Mouse (Mus musculus): ENCODE results near the gene Mbd4. TPM values are rescaled to one million over a fixed set of nuclear protein-coding genes. Genes with fewer than 3 reads are reported as not detected.
A peak's percentile ranks its signal among the peaks of the same experiment; 100 is the strongest.

The Mbd4 gene
- total and polyA plus RNA-seq, 2 experiments from 2014 or later = 5.2 to 5.8 TPM

GRCm38 (mm10) chr6:115801811-115802210, 51.4 kb downstream of the Mbd4 start:
- Histone ChIP-seq H3K27ac (ENCODE audit: low read depth, low read length) (no peak overlapping the region), H3K4me3 (ENCODE audit: low read depth, low read length) (no peak overlapping the region), H3K4me2 (ENCODE audit: low read depth, low read length, poor library complexity, severe bottlenecking) (no peak overlapping the region), H3K36me3 (ENCODE audit: insufficient read depth, low read length) (peaks cover 63% of the 10 kb centered on the region), H3K4me1 (ENCODE audit: insufficient read depth, low read length) (peaks cover 5% of the 10 kb centered on the region), H3K9me3 (ENCODE audit: low read length) (no peaks in the 10 kb centered on the region), H3K9ac (replicated peaks; ENCODE audit: low read length, poor library complexity, severe bottlenecking) (no peak overlapping the region), H3K27me3 (ENCODE audit: insufficient read depth, low read length) (no peaks in the 10 kb centered on the region)
- WGBS = 95% methylated on average over 3 of the region's 3 CpGs
- no peak for TF ChIP-seq CTCF (IDR thresholded peaks at IDR 0.05)
- DNase-seq (ENCODE audit: low spot score) (no peak), ATAC-seq (ENCODE audit: low FRiP score) (no peak)

GRCm38 (mm10) chr6:115792691-115793215, 60.4 kb downstream of the Mbd4 start:
- no peak for TF ChIP-seq CTCF (IDR thresholded peaks at IDR 0.05)
- H3K4me2 ChIP-seq (ENCODE audit: low read depth, low read length, poor library complexity, severe bottlenecking) = no peak overlapping the region
- H3K4me3 ChIP-seq (ENCODE audit: low read depth, low read length) = no peak overlapping the region
- ATAC-seq (ENCODE audit: low FRiP score) (no peak), DNase-seq (ENCODE audit: low spot score) (no peak)
- H3K4me1 ChIP-seq (ENCODE audit: insufficient read depth, low read length) = no peaks in the 10 kb centered on the region
- WGBS = 89% methylated on average over 21 of the region's 21 CpGs
- no peak overlapping the region for H3K9ac ChIP-seq (replicated peaks; ENCODE audit: low read length, poor library complexity, severe bottlenecking)
- no peak overlapping the region for H3K27ac ChIP-seq (ENCODE audit: low read depth, low read length)
- no peaks in the 10 kb centered on the region for H3K9me3 ChIP-seq (ENCODE audit: low read length)
- no peaks in the 10 kb centered on the region for H3K27me3 ChIP-seq (ENCODE audit: insufficient read depth, low read length)
- H3K36me3 ChIP-seq (ENCODE audit: insufficient read depth, low read length) = peaks cover 75% of the 10 kb centered on the region

GRCm38 (mm10) chr6:115791842-115792686, 61.1 kb downstream of the Mbd4 start:
- Histone ChIP-seq H3K9ac (replicated peaks; ENCODE audit: low read length, poor library complexity, severe bottlenecking) (no peak overlapping the region), H3K27me3 (ENCODE audit: insufficient read depth, low read length) (no peaks in the 10 kb centered on the region), H3K36me3 (ENCODE audit: insufficient read depth, low read length) (peaks cover 73% of the 10 kb centered on the region), H3K4me1 (ENCODE audit: insufficient read depth, low read length) (no peaks in the 10 kb centered on the region), H3K4me2 (ENCODE audit: low read depth, low read length, poor library complexity, severe bottlenecking) (no peak overlapping the region), H3K27ac (ENCODE audit: low read depth, low read length) (no peak overlapping the region), H3K4me3 (ENCODE audit: low read depth, low read length) (no peak overlapping the region), H3K9me3 (ENCODE audit: low read length) (no peaks in the 10 kb centered on the region)
- TF ChIP-seq CTCF (IDR thresholded peaks at IDR 0.05) = no peak
- WGBS = 86% methylated on average over 34 of the region's 34 CpGs
- DNase-seq (ENCODE audit: low spot score) (peak; percentile 54), ATAC-seq (ENCODE audit: low FRiP score) (0 out of 2 replicates have a peak, but pooled peaks have one; percentile 31)

DNA sequence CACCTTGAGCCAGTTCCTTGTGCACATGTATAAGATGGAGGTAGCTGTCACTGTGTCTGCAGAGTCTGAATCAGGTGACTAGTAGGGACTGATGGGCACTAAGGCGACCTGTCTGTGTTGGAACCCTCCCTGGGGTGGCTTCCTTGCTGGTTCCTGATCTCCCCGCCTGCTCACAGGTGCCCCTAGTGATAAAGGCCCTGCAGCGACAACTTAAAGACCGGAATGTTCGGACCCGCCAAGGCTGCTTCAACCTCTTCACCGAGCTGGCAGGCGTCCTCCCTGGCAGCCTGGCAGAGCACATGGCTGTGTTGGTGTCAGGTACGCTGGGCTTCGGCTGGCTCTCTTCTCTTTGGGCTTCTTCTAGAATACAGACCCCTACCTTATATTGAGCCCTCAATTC, 62.2 kb downstream of the Mbd4 start:
- peaks cover 73% of the 10 kb centered on the region for H3K36me3 ChIP-seq (ENCODE audit: insufficient read depth, low read length)
- H3K27me3 ChIP-seq (ENCODE audit: insufficient read depth, low read length) = no peaks in the 10 kb centered on the region
- WGBS = 86% methylated on average over 10 of the region's 10 CpGs

More for the DNA sequence above, 62.2 kb downstream of the Mbd4 start:
- no peaks in the 10 kb centered on the region for H3K4me1 ChIP-seq (ENCODE audit: insufficient read depth, low read length)
- TF ChIP-seq CTCF (IDR thresholded peaks at IDR 0.05) = no peak
- H3K27ac ChIP-seq (ENCODE audit: low read depth, low read length) = no peak overlapping the region
- no peak for DNase-seq (ENCODE audit: low spot score)
- no peak overlapping the region for H3K4me3 ChIP-seq (ENCODE audit: low read depth, low read length)
- H3K9me3 ChIP-seq (ENCODE audit: low read length) = no peaks in the 10 kb centered on the region
- H3K9ac ChIP-seq (replicated peaks; ENCODE audit: low read length, poor library complexity, severe bottlenecking) = no peak overlapping the region
- no peak for ATAC-seq (ENCODE audit: low FRiP score)
- H3K4me2 ChIP-seq (ENCODE audit: low read depth, low read length, poor library complexity, severe bottlenecking) = no peak overlapping the region

Other genes with a start within 250 kb of the Mbd4 start
- 195 and 196 TPM in 2 replicates for gene Raf1, start 176.7 kb downstream of the Mbd4 start, total RNA-seq (2014; rRNA removed)
- gene Raf1, start 176.7 kb downstream of the Mbd4 start, polyA plus RNA-seq (2015; fragmentation: Nextera tagmentation; extraction: Ambion mirVana) = 88.2 and 89.1 TPM in 2 replicates
- 0.99 and 1.5 TPM in 2 replicates for gene Tmem40, start 91.0 kb downstream of the Mbd4 start, total RNA-seq (2014; rRNA removed)
- gene Tmem40, start 91.0 kb downstream of the Mbd4 start, polyA plus RNA-seq (2015; fragmentation: Nextera tagmentation; extraction: Ambion mirVana) = 1.5 TPM in 2 replicates
- gene Cand2, start 78.8 kb downstream of the Mbd4 start, total RNA-seq (2014; rRNA removed) = 9.3 and 10.2 TPM in 2 replicates
- 4.2 and 4.3 TPM in 2 replicates for gene Cand2, start 78.8 kb downstream of the Mbd4 start, polyA plus RNA-seq (2015; fragmentation: Nextera tagmentation; extraction: Ambion mirVana)
- 768 and 939 TPM in 2 replicates for gene Rpl32, start 44.6 kb downstream of the Mbd4 start, total RNA-seq (2014; rRNA removed)
- 982 and 1,027 TPM in 2 replicates for gene Rpl32, start 44.6 kb downstream of the Mbd4 start, polyA plus RNA-seq (2015; fragmentation: Nextera tagmentation; extraction: Ambion mirVana)
- gene Efcab12, start 15.0 kb downstream of the Mbd4 start, total RNA-seq (2014; rRNA removed) = 3.2 and 3.8 TPM in 2 replicates
- gene Efcab12, start 15.0 kb downstream of the Mbd4 start, polyA plus RNA-seq (2015; fragmentation: Nextera tagmentation; extraction: Ambion mirVana) = 1.5 and 2.1 TPM in 2 replicates
- 31.7 and 42.7 TPM in 2 replicates for gene Ift122, start 99 bp upstream of the Mbd4 start, total RNA-seq (2014; rRNA removed)
- gene Ift122, start 99 bp upstream of the Mbd4 start, polyA plus RNA-seq (2015; fragmentation: Nextera tagmentation; extraction: Ambion mirVana) = 22.6 and 24.3 TPM in 2 replicates
- 0.11 TPM in 1 of 2 replicates, not detected in the other for gene Rho, start 78.4 kb upstream of the Mbd4 start, total RNA-seq (2014; rRNA removed)
- 0.12 and 0.39 TPM in 2 replicates for gene Rho, start 78.4 kb upstream of the Mbd4 start, polyA plus RNA-seq (2015; fragmentation: Nextera tagmentation; extraction: Ambion mirVana)
- gene H1foo, start 91.6 kb upstream of the Mbd4 start, total RNA-seq (2014; rRNA removed) = not detected in 2 replicates
- not detected in 2 replicates for gene H1foo, start 91.6 kb upstream of the Mbd4 start, polyA plus RNA-seq (2015; fragmentation: Nextera tagmentation; extraction: Ambion mirVana)
- 14.9 and 17.3 TPM in 2 replicates for gene Plxnd1, start 141.6 kb upstream of the Mbd4 start, total RNA-seq (2014; rRNA removed)
- 2.8 and 4.4 TPM in 2 replicates for gene Plxnd1, start 141.6 kb upstream of the Mbd4 start, polyA plus RNA-seq (2015; fragmentation: Nextera tagmentation; extraction: Ambion mirVana)